Mouse (Mus musculus) central nervous system, embryonic 18 days (tissue): ENCODE measurements around the gene Rpgr. TPM values are rescaled to one million over a fixed set of nuclear protein-coding genes. Genes with fewer than 3 reads are reported as not detected.

ENCODE experiments used
- polyA plus RNA-seq: library from polyadenylated mRNA; depleted of rRNA; stranded (reverse); fragments of >200 nt; gene quantifications from 2 replicates; pipeline ENCODE4 v1.2.3, GENCODE M21; 2012; rRNA removed

Gene Rpgr
- polyA plus RNA-seq = 22.1 and 23.2 TPM in 2 replicates

DNA sequence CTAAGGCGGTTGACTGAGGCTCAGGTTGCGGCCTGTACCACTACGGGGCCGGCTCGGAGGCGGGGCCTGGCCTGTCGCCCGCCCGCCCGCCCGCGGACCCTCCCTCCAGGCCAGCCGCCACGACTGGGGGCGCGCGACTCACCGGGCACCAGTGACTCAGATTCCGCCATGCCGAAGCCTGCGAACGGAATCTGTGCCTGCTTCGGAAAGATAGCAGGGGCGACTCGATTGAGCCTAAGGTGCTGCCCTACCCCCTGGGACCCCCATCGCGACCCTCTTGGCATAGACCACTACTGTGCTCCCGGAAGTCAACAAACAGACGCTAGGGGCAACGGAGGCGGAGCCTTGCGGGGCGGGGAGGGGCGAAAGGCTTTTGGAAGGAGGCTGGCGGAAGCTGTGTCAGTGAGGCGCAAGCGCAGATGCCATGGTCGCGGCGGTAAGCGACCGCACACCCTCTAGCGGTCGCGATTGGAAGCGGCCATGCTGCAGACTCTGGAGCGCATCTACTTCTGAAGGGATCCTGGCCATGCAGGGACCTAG, at the start of gene Rpgr:
Gene Rpgr, minus strand, starts transcription at position 511 of the 540 bp plus-strand sequence.

DNA sequence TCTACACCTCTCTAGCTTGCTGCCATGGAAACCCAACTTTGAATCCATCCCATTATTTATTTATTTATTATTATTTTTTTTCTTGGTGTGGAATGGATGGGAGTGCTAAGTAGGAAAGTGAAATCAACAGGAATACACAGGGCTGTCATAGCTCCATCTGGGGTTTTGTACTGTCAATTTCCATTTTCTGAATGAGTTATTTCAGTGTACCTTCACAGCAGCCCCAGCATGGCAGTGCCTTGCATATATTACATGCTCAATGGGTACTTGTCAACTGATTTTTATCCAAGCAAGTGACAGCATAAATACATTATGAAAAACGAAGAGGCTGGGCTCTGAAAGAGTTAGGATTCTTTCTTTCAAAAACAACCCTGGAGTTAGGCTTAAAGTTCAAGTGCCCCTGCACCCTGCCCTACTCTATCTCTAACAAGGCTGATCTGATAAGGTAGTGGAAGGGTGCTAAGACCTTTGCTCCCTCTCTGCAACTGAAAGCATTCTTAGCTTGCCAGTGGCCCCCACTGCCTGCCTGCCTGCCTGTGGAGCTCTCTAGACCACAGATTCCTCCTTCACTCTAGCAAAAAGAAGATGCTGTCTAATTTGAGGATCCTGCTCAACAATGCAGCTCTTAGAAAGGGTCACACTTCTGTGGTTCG, 35.3 kb upstream of the Rpgr start, which contains the start of gene Otc:
Gene Otc, plus strand, starts transcription at position 454 of the 653 bp plus-strand sequence.

DNA sequence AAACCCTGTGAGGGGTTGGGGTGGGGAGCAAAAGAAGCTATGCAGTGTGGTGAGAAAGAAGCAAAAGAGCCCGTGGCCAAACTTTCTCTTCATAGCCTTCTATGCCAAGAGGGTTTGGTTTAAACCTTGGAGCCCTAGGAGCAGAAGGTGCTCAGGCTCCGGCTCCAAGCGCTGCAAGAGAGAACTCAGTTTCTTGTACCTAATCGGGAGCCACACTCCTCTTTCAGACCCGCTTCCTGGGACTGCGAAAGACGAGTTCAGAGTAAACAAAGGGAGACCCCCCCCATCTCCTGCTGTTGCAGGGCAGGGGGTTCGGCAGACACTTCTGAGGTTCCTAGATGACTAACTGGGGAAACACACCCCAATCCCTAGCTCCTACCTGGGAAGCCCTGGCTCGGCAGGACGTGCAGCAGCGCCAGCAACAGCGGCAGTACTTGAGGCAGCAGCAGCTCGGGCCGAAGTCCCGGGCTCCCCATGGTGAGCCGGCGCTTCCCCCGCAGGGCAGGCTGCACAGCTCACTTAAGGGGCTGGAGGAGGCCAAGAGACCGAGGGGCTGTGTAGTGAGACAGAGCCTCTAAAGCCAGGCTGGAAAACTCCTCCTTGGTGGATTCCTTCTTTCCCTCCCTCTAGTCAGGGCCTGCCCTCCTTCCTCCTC, 99.5 kb downstream of the Rpgr start, which contains the start of gene Srpx:
Gene Srpx, minus strand, starts transcription at position 645 of the 655 bp plus-strand sequence.

Other genes starting within 250 kb of the Rpgr start
- 5.3 and 6.6 TPM in 2 replicates for gene Srpx, start 99.2 kb downstream of the Rpgr start, polyA plus RNA-seq
- 0.04 TPM in 1 of 2 replicates, not detected in the other for gene Otc, start 35.4 kb upstream of the Rpgr start, polyA plus RNA-seq